Mouse (Mus musculus) C2C12 (cell line): Measurements from ENCODE around the gene Smtnl1. TPM values are rescaled to one million over a fixed set of nuclear protein-coding genes. Genes with fewer than 3 reads are reported as not detected.

ENCODE experiments used
- H3K27me3 ChIP-seq: one replicate; pipeline ENCODE4 v1.6.1; 2011; ENCODE audit not compliant: control insufficient read depth, insufficient read depth, insufficient read length
- H3K36me3 ChIP-seq: one replicate; pipeline ENCODE4 v1.6.1; 2011; ENCODE audit not compliant: control insufficient read depth, insufficient read depth
- H3K4me3 ChIP-seq: one replicate; pipeline ENCODE4 v1.5.1; 2011; ENCODE audit warnings: mild to moderate bottlenecking, control low read depth; ENCODE audit not compliant: poor library complexity, insufficient read depth, severe bottlenecking
- H3K79me2 ChIP-seq: one replicate; pipeline ENCODE4 v1.6.1; 2011; ENCODE audit not compliant: control insufficient read depth, insufficient read depth
- H3K79me3 ChIP-seq: one replicate; pipeline ENCODE4 v1.6.1; 2011; ENCODE audit warnings: low read depth, control low read depth
- H3ac ChIP-seq: one replicate; pipeline ENCODE3; 2011; ENCODE audit warnings: low read depth; ENCODE audit not compliant: control insufficient read depth, insufficient read length
- CEBPB ChIP-seq: IDR thresholded peaks from one replicate; pipeline ENCODE4 v1.6.1; 2011; ENCODE audit warnings: low read depth, mild to moderate bottlenecking, control low read depth, moderate library complexity
- CTCF ChIP-seq: IDR thresholded peaks from one replicate; pipeline ENCODE4 v1.5.1; 2011; ENCODE audit not compliant: control insufficient read depth, insufficient read depth, insufficient read length
- FOSL1 ChIP-seq: IDR thresholded peaks from one replicate; pipeline ENCODE4 v1.8.0; 2011; ENCODE audit warnings: mild to moderate bottlenecking, low read length; ENCODE audit not compliant: poor library complexity, insufficient read depth, severe bottlenecking
- MAX ChIP-seq: IDR thresholded peaks from one replicate; pipeline ENCODE4 v1.6.1; 2011; ENCODE audit warnings: mild to moderate bottlenecking, control low read depth
- MYOD1 ChIP-seq: IDR thresholded peaks from one replicate; pipeline ENCODE4 v1.6.1; 2011; ENCODE audit warnings: low read depth; ENCODE audit not compliant: control insufficient read depth, insufficient read length
- MYOG ChIP-seq: IDR thresholded peaks from one replicate; pipeline ENCODE4 v1.6.1; 2011; ENCODE audit not compliant: control insufficient read depth, insufficient read length; ENCODE audit errors: extremely low read depth
- USF1 ChIP-seq: IDR thresholded peaks from one replicate; pipeline ENCODE4 v1.6.1; 2011; ENCODE audit warnings: low read depth, mild to moderate bottlenecking, control low read depth, moderate library complexity
- polyA plus RNA-seq: library from polyadenylated mRNA; unstranded; fragments of >200 nt; fragmentation: generic; extraction: Trizol; gene quantifications from one replicate; pipeline ENCODE4 v1.2.1, GENCODE M21; 2012; ENCODE audit warnings: missing spikeins

Smtnl1 gene
- polyA plus RNA-seq, 1 experiment, result 0.06 TPM

DNA sequence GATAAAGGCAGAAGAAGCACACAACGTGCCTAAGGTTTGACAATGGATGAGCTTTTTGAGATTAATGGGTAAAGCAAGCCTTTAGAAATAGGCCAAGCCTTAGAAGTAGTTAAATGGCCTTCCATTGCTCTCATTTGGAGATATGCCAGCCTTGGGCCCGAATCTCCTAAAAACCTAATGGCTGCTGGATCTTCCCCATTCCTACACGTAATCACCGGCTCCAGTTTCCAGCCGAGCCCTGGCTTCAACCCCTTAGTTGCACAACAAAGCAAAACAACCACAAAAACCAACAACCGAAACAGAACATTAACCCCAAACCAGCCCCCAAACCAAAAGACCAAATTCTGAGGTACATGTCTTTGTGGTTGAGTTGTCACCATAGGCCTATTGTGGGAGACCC lies 46.8 kb downstream of the Smtnl1 start:
- TF ChIP-seq FOSL1 (no peak), MYOD1 (no peak), CEBPB (no peak), CTCF (no peak), MAX (no peak), USF1 (no peak), MYOG (no peak)
- Histone ChIP-seq H3K27me3 (no peaks in the 10 kb centered on the region), H3K4me3 (no peak overlapping the region), H3ac (no peak overlapping the region), H3K79me2 (no peaks in the 10 kb centered on the region), H3K79me3 (no peaks in the 10 kb centered on the region), H3K36me3 (no peaks in the 10 kb centered on the region)

DNA sequence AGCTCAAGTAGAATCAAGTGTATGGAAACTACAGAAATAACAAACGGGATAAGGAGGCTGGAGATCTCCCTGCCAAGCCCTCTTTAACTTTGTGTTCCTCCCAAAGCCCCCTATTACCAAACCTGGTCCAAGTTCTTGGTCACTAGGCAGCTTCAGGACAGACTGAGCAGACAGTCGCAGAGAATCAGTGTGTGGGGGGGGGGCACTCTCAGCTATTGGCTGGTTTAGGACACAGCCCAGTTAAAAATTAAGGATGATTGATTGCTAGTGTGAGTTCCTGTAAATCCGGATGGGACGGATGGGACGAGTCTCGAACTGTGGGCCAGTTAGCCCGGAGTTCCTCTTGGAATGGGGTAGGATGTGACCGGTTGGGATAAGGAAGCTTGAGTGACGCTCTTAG lies 47.2 kb downstream of the Smtnl1 start, which contains the start of gene Serping1:
Gene Serping1, minus strand, starts transcription at position 204 of the 400 bp plus-strand sequence.
- H3K4me3 ChIP-seq, result no peak within 1 kb of the TSS
- no peak for TF ChIP-seq CEBPB
- no peak for TF ChIP-seq MAX
- TF ChIP-seq MYOG, result no peak
- TF ChIP-seq MYOD1, result no peak
- TF ChIP-seq CTCF, result no peak
- no peak for TF ChIP-seq USF1
- no peak for TF ChIP-seq FOSL1

DNA sequence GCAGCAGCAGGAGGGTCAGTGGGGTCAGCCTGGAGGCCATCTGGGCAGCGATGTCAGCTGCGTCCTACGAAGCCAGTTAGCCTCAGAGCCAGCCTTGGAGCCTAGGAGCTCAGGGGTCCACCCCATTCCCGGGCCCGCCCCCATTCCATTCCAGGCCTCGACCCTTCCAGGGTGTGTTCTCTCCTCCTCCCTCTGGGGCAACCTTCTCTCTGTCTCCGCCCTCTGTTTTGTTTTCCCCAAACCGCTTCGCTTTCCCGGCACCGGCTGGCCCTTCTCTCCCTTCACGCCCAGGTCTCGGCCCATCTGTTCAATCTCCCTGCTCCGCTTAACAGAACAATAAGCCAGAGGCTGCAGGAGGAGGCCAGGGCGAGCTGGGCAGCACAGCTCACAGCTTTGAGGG lies 47.7 kb downstream of the Smtnl1 start:
- Histone ChIP-seq H3K36me3 (no peaks in the 10 kb centered on the region), H3ac (no peak overlapping the region), H3K79me2 (no peaks in the 10 kb centered on the region), H3K4me3 (no peak overlapping the region), H3K79me3 (no peaks in the 10 kb centered on the region), H3K27me3 (no peaks in the 10 kb centered on the region)
- TF ChIP-seq MYOD1 (no peak), CEBPB (no peak), MYOG (no peak), USF1 (no peak), MAX (no peak), CTCF (no peak), FOSL1 (no peak)

More for the DNA sequence above, 47.2 kb downstream of the Smtnl1 start, which contains the start of gene Serping1:
- Histone ChIP-seq H3K36me3 (no peaks in the 10 kb centered on the region), H3K27me3 (no peaks in the 10 kb centered on the region), H3K79me3 (no peaks in the 10 kb centered on the region), H3ac (no peak within 1 kb of the TSS), H3K79me2 (no peaks in the 10 kb centered on the region)

DNA sequence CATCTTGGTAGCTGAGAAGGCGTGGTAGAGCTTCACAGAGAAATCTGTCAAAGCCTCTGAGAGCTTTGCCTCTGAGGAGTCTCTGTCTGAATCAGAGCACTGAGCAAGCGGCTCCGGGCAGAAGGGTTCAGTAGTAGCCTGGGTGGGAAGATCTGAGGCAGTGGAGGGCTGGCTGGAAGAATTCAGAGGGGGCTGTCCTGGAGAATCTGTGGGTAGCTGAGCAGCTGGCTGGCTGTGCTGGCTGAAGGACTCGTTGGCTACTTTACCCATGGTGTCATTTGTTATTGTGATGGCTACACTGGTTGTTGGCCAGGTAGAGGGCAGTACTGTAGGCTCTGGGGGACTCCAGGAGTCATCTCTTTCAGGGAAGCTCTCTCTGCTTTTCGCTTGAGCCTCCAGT lies 49.3 kb downstream of the Smtnl1 start:
- no peak overlapping the region for H3K4me3 ChIP-seq
- H3K36me3 ChIP-seq, result no peaks in the 10 kb centered on the region
- H3K27me3 ChIP-seq, result no peaks in the 10 kb centered on the region
- TF ChIP-seq MYOG, result no peak
- TF ChIP-seq MYOD1, result no peak
- no peak for TF ChIP-seq MAX
- TF ChIP-seq USF1, result no peak
- TF ChIP-seq FOSL1, result no peak
- TF ChIP-seq CTCF, result no peak
- no peak for TF ChIP-seq CEBPB
- H3K79me2 ChIP-seq, result no peaks in the 10 kb centered on the region
- H3K79me3 ChIP-seq, result no peaks in the 10 kb centered on the region
- no peak overlapping the region for H3ac ChIP-seq

DNA sequence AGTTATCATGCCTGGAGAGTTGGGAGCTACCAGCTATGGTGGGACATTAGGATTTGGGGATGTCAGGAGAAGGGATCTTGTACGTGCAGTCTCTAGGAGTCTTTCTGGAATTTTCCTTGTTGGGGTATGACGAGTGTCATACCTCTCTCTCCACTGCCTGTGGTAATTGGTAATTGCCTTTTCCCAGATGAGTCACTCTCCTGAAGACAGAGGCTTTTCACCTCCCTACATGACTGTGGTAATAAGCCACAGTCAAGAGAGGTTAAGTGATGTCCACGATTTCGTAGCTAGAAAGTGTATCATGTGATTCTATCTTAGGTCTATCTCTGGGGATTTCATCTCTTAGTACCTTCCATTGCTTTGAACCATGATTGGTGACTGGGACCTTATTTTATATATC lies 50.0 kb downstream of the Smtnl1 start:
- Histone ChIP-seq H3ac (no peak overlapping the region), H3K79me2 (no peaks in the 10 kb centered on the region), H3K4me3 (no peak overlapping the region), H3K36me3 (no peaks in the 10 kb centered on the region), H3K79me3 (no peaks in the 10 kb centered on the region), H3K27me3 (no peaks in the 10 kb centered on the region)
- TF ChIP-seq MAX (no peak), CTCF (no peak), USF1 (no peak), MYOD1 (no peak), CEBPB (no peak), FOSL1 (no peak), MYOG (no peak)

DNA sequence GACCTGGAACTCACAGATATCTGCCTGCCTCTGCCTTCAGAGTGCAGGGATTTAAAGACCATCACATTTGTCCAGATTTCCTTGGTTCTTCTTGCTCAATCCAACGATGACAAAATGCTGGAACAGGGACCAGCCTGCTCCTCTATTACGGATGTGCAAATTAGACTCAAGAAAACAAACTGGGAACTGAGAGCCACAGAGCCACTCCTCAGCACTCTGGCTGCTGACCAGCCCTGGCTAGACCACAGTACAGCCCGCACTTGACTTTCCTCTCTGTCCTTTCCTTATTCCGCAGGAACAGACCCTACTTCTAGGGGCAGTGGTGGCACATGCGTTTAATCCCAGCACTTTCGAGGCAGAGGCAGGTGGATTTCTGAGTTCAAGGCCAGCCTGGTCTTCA lies 52.0 kb downstream of the Smtnl1 start:
- Histone ChIP-seq H3ac (no peak overlapping the region), H3K27me3 (no peaks in the 10 kb centered on the region), H3K4me3 (no peak overlapping the region), H3K79me3 (no peaks in the 10 kb centered on the region), H3K36me3 (no peaks in the 10 kb centered on the region), H3K79me2 (no peaks in the 10 kb centered on the region)
- TF ChIP-seq MYOG, result no peak
- no peak for TF ChIP-seq USF1
- no peak for TF ChIP-seq MAX
- TF ChIP-seq CEBPB, result no peak
- no peak for TF ChIP-seq FOSL1
- no peak for TF ChIP-seq MYOD1
- TF ChIP-seq CTCF, result no peak
